Mouse (Mus musculus): ENCODE measurements around the gene Actrt2. TPM values are rescaled to one million over a fixed set of nuclear protein-coding genes. Genes with fewer than 3 reads are reported as not detected.

Actrt2 gene
- total and polyA plus RNA-seq, 2 experiments from 2014 or later = not detected

DNA sequence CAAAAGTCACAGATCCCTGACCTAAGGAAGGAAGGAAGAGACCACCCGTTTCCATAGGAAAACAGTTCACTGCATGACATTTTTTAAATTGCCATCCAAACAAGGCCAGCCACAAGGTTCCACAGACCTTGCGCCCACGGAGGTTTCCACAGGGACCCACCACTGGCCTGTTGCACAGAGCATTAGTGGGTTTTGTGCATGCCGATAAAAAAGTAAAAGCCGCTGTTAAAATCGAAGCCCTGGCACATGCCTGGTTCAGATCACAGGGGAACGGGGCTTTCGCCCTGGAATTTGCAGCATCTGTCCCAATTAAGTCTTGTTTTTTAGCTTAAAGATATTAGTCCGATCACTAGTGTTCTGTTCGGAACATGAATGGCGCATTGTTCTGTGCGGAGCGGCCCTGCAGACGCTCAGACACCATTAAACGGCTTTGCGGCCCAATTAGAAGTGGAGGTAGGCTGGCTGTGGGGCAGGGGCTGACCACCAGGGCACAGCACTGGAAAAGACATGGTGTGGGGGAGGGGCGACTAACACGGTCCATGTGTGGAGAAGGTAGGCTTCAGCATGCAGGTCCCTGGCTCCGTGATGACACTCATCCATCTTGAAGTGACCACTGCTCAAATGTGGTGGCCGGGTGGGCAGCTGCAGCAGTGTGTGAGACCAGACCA is 25.8 kb upstream of the Actrt2 start:
- Histone ChIP-seq H3K36me3 (ENCODE audit: insufficient read depth, low read length) (no peaks in the 10 kb centered on the region), H3K27ac (no peak overlapping the region), H3K9ac (replicated peaks; ENCODE audit: low read length) (no peak overlapping the region), H3K9me3 (ENCODE audit: low read length) (no peaks in the 10 kb centered on the region), H3K4me2 (ENCODE audit: low read depth, low read length) (no peak overlapping the region), H3K27me3 (ENCODE audit: insufficient read depth, low read length) (no peaks in the 10 kb centered on the region), H3K4me1 (ENCODE audit: insufficient read depth, low read length) (no peaks in the 10 kb centered on the region), H3K4me3 (ENCODE audit: low read length) (no peak overlapping the region)
- no peak for TF ChIP-seq CTCF (IDR thresholded peaks at IDR 0.05; ENCODE audit: low read depth)
- 76% methylated on average over 20 of the region's 20 CpGs for WGBS
- DNase-seq (ENCODE audit: low spot score) (no peak), ATAC-seq (no peak)

DNA sequence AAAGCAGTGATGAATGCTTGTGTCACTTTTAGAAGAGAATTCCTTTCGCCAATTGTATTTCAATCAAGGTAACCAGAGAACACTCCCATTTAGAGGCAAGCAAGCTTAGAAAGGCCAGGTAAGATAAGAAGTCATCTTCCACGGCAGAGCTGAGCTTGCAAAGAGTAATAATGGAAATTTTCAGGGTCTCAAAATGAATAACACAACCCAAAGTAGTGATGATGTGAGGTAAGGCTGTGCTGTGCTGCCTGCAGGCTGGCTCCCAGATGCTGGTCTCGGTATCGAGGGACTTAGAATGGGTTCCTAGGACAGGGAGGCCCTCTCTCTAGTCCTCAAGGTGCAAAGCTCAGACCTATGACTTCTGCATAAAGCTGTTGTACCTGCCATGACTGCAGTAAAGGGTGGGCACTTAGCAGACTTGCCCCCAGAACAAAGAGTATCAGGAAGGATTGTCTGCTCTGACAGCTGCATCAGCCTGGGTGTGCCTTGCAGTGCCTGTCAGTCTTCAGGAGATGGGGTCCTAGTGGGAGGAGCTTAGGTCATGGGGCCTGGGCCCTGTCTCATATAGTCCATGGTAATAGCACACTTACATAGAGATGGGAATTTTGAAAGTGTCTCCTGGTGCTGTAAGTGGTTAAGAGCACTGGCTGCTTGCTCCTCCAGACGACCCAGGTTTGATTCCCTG is 15.5 kb upstream of the Actrt2 start:
- Histone ChIP-seq H3K9me3 (ENCODE audit: low read length) (no peaks in the 10 kb centered on the region), H3K9ac (replicated peaks; ENCODE audit: low read length) (no peak overlapping the region), H3K4me2 (ENCODE audit: low read depth, low read length) (no peak overlapping the region), H3K27ac (no peak overlapping the region), H3K4me1 (ENCODE audit: insufficient read depth, low read length) (no peaks in the 10 kb centered on the region), H3K36me3 (ENCODE audit: insufficient read depth, low read length) (no peaks in the 10 kb centered on the region), H3K4me3 (ENCODE audit: low read length) (no peak overlapping the region), H3K27me3 (ENCODE audit: insufficient read depth, low read length) (no peaks in the 10 kb centered on the region)
- no peak for TF ChIP-seq CTCF (IDR thresholded peaks at IDR 0.05; ENCODE audit: low read depth)
- DNase-seq (ENCODE audit: low spot score) (no peak), ATAC-seq (no peak)
- WGBS = 82% methylated on average over 5 of the region's 5 CpGs

DNA sequence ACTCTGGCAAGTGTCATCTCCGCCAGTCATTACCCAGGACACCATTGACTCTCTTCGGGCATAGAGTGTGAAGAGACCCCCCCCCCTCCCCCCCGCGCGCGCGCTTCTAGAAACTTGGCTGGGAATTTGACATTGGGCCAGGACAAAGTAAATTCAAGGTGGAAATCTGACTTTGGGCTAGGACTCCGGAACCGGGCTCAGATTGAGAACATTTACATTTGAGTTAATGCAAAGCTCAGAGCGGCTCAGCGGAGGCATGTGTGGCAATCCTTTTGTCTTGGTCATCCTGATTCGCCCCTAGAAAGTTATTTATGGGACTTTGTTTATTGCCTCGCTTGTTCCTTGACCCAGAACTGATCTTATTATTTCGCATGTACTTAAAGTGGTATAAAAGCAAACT is 14.6 kb upstream of the Actrt2 start:
- no peak overlapping the region for H3K9ac ChIP-seq (replicated peaks; ENCODE audit: low read length)
- H3K27me3 ChIP-seq (ENCODE audit: insufficient read depth, low read length) = no peaks in the 10 kb centered on the region
- DNase-seq (ENCODE audit: low spot score) (no peak), ATAC-seq (no peak)
- WGBS = 45% methylated on average over 14 of the region's 14 CpGs
- H3K4me1 ChIP-seq (ENCODE audit: insufficient read depth, low read length) = no peaks in the 10 kb centered on the region
- H3K36me3 ChIP-seq (ENCODE audit: insufficient read depth, low read length) = no peaks in the 10 kb centered on the region
- H3K4me2 ChIP-seq (ENCODE audit: low read depth, low read length) = no peak overlapping the region
- H3K9me3 ChIP-seq (ENCODE audit: low read length) = no peaks in the 10 kb centered on the region
- no peak overlapping the region for H3K4me3 ChIP-seq (ENCODE audit: low read length)
- TF ChIP-seq CTCF (IDR thresholded peaks at IDR 0.05; ENCODE audit: low read depth) = no peak
- H3K27ac ChIP-seq = no peak overlapping the region

DNA sequence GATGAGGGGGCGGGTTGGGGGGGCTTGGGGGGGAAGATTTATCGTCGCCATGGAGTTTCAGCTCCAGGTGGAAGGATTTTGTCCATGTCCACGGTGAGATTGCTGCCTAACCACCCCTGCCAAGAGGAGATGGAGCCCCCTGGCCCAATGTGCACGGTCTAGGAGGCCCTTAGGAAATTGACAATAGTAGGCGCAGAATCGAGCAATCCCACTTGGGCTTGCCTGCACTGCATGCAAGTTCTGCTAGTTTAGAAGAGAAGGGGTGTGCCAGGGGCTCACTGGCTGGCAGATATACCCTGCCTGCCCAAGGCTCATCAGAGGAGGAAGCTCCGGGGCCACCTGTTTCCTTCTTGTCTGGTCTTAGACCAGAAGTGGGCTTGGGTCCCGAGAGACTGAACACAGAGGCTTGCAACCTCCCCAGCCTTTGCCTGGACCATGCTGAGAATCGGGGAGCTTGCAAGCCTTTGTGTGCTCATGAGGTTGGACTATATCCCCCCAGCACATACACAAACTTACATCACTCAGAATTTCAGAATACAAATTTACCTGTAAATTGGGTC is 7.9 kb upstream of the Actrt2 start:
- Histone ChIP-seq H3K36me3 (ENCODE audit: insufficient read depth, low read length) (no peaks in the 10 kb centered on the region), H3K27me3 (ENCODE audit: insufficient read depth, low read length) (no peaks in the 10 kb centered on the region), H3K4me3 (ENCODE audit: low read length) (no peak overlapping the region), H3K9me3 (ENCODE audit: low read length) (no peaks in the 10 kb centered on the region), H3K4me1 (ENCODE audit: insufficient read depth, low read length) (no peaks in the 10 kb centered on the region), H3K9ac (replicated peaks; ENCODE audit: low read length) (no peak overlapping the region), H3K4me2 (ENCODE audit: low read depth, low read length) (no peak overlapping the region), H3K27ac (no peak overlapping the region)
- no peak for ATAC-seq
- DNase-seq (ENCODE audit: low spot score) = no peak
- 53% methylated on average over 10 of the region's 10 CpGs for WGBS
- no peak for TF ChIP-seq CTCF (IDR thresholded peaks at IDR 0.05; ENCODE audit: low read depth)

DNA sequence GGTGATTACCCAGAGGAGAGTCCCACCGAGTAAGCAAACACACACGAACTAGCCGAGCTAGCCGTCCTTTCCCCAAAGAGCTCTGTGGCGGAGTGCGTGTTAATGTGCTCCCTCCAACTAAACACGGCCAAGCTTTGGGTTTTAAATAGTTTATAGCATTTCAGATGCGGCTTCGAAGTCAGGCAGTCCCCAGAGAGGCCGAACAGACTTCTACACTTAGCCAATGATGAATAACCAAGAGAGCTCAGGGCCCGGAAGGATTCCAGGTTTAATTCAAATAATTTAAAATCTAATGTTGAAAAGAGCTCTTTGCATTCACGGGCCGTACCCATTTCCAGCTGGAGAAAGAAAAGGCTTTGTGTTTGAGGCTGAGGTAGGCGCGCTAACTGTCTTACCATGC is 7.3 kb upstream of the Actrt2 start:
- Histone ChIP-seq H3K36me3 (ENCODE audit: insufficient read depth, low read length) (no peaks in the 10 kb centered on the region), H3K27ac (no peak overlapping the region)
- no peak for ATAC-seq

DNA sequence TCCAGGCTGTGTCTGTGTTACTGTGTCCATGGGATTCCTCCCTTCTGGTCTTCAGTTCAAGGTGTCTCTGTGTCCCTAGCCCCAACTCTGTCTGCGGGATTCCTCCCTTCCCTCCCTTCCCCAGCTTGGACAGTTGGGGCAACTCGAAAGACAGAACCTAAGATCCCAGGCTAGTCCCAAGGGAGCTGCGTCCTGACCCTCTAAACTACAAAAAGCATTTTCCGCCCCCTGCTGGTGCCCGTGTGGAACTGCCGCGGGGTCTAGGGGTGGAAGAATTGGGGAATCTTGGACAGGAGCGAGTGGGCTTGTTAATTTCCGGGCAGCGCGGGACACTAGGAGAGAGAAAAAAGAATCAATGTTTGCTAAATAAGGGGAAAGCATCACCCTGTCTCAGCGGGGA is 6.9 kb upstream of the Actrt2 start:
- H3K4me2 ChIP-seq (ENCODE audit: low read depth, low read length) = peak overlapping the region; percentile 10; the same call in 1 of the 2 replicates
- H3K27ac ChIP-seq = no peak overlapping the region
- no peaks in the 10 kb centered on the region for H3K9me3 ChIP-seq (ENCODE audit: low read length)
- WGBS = 3% methylated on average over 12 of the region's 12 CpGs
- DNase-seq (ENCODE audit: low spot score) = peak; percentile 76
- H3K4me1 ChIP-seq (ENCODE audit: insufficient read depth, low read length) = no peaks in the 10 kb centered on the region
- no peak; the same call in 1 of the 2 replicates for ATAC-seq
- no peaks in the 10 kb centered on the region for H3K27me3 ChIP-seq (ENCODE audit: insufficient read depth, low read length)
- H3K36me3 ChIP-seq (ENCODE audit: insufficient read depth, low read length) = no peaks in the 10 kb centered on the region
- H3K4me3 ChIP-seq (ENCODE audit: low read length) = no peak overlapping the region
- no peak overlapping the region for H3K9ac ChIP-seq (replicated peaks; ENCODE audit: low read length)
- peak; percentile 84 for TF ChIP-seq CTCF (IDR thresholded peaks at IDR 0.05; ENCODE audit: low read depth)

More for the DNA sequence above, 7.3 kb upstream of the Actrt2 start:
- Histone ChIP-seq H3K9me3 (ENCODE audit: low read length) (no peaks in the 10 kb centered on the region), H3K4me3 (ENCODE audit: low read length) (no peak overlapping the region), H3K4me2 (ENCODE audit: low read depth, low read length) (peak overlapping the region; percentile 10; the same call in 1 of the 2 replicates), H3K27me3 (ENCODE audit: insufficient read depth, low read length) (no peaks in the 10 kb centered on the region), H3K9ac (replicated peaks; ENCODE audit: low read length) (no peak overlapping the region), H3K4me1 (ENCODE audit: insufficient read depth, low read length) (no peaks in the 10 kb centered on the region)
- TF ChIP-seq CTCF (IDR thresholded peaks at IDR 0.05; ENCODE audit: low read depth) = no peak
- peak; percentile 36 for DNase-seq (ENCODE audit: low spot score)
- WGBS = 25% methylated on average over 15 of the region's 15 CpGs

DNA sequence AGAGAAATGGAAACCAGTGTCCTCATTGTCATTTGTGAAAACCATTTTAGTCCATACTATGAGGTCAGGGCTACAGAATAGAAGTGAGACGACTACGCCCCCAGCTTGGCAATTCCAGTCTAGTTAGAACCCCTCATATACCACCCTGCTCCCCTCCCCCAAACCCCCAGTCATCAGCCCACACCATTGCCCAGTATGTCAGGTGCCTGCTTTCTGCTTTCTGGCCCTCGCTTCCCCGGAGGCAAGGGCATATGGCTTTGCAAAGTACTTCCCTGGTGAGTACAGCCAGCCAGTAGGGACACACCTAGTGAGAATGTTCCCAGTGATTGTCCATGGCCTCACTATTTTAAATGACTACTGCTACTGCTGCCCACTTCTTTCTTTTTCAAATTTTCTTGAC is 6.3 kb upstream of the Actrt2 start:
- DNase-seq (ENCODE audit: low spot score) (no peak), ATAC-seq (no peak)
- Histone ChIP-seq H3K9ac (replicated peaks; ENCODE audit: low read length) (no peak overlapping the region), H3K4me2 (ENCODE audit: low read depth, low read length) (no peak overlapping the region), H3K4me1 (ENCODE audit: insufficient read depth, low read length) (no peaks in the 10 kb centered on the region), H3K27ac (no peak overlapping the region), H3K9me3 (ENCODE audit: low read length) (no peaks in the 10 kb centered on the region), H3K4me3 (ENCODE audit: low read length) (no peak overlapping the region), H3K27me3 (ENCODE audit: insufficient read depth, low read length) (no peaks in the 10 kb centered on the region), H3K36me3 (ENCODE audit: insufficient read depth, low read length) (no peaks in the 10 kb centered on the region)
- no peak for TF ChIP-seq CTCF (IDR thresholded peaks at IDR 0.05; ENCODE audit: low read depth)
- 73% methylated on average over 4 of the region's 4 CpGs for WGBS
